Mouse (Mus musculus): ENCODE measurements around the gene Naga. TPM values are rescaled to one million over a fixed set of nuclear protein-coding genes. Genes with fewer than 3 reads are reported as not detected.

Naga gene
- polyA plus RNA-seq, 1 experiment from 2014 or later, result 38.7 TPM

GRCm38 (mm10) chr15:82322195-82322594, 16.5 kb downstream of the Naga start:
- H3K9me3 ChIP-seq (ENCODE audit: control insufficient read depth, low read length), result no peaks in the 10 kb centered on the region
- H3K4me2 ChIP-seq (replicated peaks), result no peak overlapping the region
- no peak overlapping the region for H3K27ac ChIP-seq
- H3K9ac ChIP-seq, result no peak overlapping the region
- no peak for ATAC-seq (ENCODE audit: low FRiP score)
- H3K36me3 ChIP-seq (replicated peaks; ENCODE audit: control insufficient read depth, insufficient read depth), result no peaks in the 10 kb centered on the region
- no peak overlapping the region for H3K4me3 ChIP-seq (replicated peaks; ENCODE audit: low read length)
- DNase-seq (ENCODE audit: low spot score), result no peak
- WGBS, result 74% methylated on average over 8 of the region's 8 CpGs
- no peaks in the 10 kb centered on the region for H3K27me3 ChIP-seq (ENCODE audit: control insufficient read depth, insufficient read depth, low read length)
- no peaks in the 10 kb centered on the region for H3K4me1 ChIP-seq (replicated peaks; ENCODE audit: control insufficient read depth, insufficient read depth, low read length)

DNA sequence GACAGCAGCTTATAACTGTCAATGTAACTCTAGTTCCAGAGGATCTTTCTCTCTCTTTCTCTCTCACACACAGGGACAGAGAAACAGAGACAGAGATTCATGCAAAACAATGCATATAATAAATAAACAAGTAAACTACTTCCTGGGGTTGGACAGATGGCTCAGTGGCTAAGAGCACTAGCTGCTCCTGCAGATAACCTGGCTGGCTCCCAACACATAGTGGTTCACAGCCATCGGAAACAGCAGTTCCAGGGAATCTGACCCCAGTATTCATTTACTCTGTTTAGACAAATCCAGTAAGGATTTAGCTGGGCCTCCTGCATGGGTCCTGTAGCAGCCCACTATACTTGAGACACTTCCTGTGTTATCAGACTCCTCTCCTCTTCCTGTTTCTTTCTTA, 19.1 kb downstream of the Naga start:
- no peak for ATAC-seq (ENCODE audit: low FRiP score)
- Histone ChIP-seq H3K4me3 (replicated peaks; ENCODE audit: low read length) (no peak overlapping the region), H3K27me3 (ENCODE audit: control insufficient read depth, insufficient read depth, low read length) (no peaks in the 10 kb centered on the region), H3K9ac (no peak overlapping the region), H3K27ac (no peak overlapping the region), H3K4me1 (replicated peaks; ENCODE audit: control insufficient read depth, insufficient read depth, low read length) (no peaks in the 10 kb centered on the region), H3K36me3 (replicated peaks; ENCODE audit: control insufficient read depth, insufficient read depth) (no peaks in the 10 kb centered on the region), H3K4me2 (replicated peaks) (no peak overlapping the region), H3K9me3 (ENCODE audit: control insufficient read depth, low read length) (no peaks in the 10 kb centered on the region)
- 80% methylated on average over 1 of the region's 1 CpGs for WGBS
- no peak for DNase-seq (ENCODE audit: low spot score)

- no peak for ATAC-seq (ENCODE audit: low FRiP score)
- Histone ChIP-seq H3K9me3 (ENCODE audit: control insufficient read depth, low read length) (no peaks in the 10 kb centered on the region), H3K4me1 (replicated peaks; ENCODE audit: control insufficient read depth, insufficient read depth, low read length) (no peaks in the 10 kb centered on the region), H3K4me2 (replicated peaks) (no peak overlapping the region), H3K27me3 (ENCODE audit: control insufficient read depth, insufficient read depth, low read length) (no peaks in the 10 kb centered on the region), H3K4me3 (replicated peaks; ENCODE audit: low read length) (no peak overlapping the region), H3K27ac (no peak overlapping the region), H3K9ac (no peak overlapping the region), H3K36me3 (replicated peaks; ENCODE audit: control insufficient read depth, insufficient read depth) (no peaks in the 10 kb centered on the region)
- no peak for DNase-seq (ENCODE audit: low spot score)
- 86% methylated on average over 6 of the region's 6 CpGs for WGBS
These were observed 20.9 kb downstream of the Naga start for GRCm38 (mm10) chr15:82317839-82318238.

DNA sequence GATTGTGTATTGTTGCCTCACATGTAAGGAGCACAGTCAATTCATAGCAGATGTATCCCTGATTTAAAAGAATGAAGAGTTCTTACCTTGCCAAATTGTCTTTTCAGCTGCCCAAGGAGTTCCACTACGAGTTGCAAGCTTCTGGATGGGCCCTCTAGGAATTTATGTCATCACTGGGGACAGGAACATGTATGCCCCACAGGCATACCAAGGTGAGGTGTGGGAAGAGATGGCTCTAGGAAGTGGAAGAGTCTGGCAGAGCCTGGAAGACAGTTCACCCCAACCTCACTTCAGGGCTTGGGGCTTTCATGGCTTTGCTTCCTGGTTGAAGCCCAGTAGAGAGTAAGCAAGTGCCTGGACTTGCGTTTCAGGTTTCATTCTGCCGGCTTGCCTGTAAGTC, 30.3 kb downstream of the Naga start:
- Histone ChIP-seq H3K9ac (no peak overlapping the region), H3K27ac (no peak overlapping the region), H3K4me3 (replicated peaks; ENCODE audit: low read length) (no peak overlapping the region), H3K4me2 (replicated peaks) (no peak overlapping the region), H3K9me3 (ENCODE audit: control insufficient read depth, low read length) (no peaks in the 10 kb centered on the region), H3K27me3 (ENCODE audit: control insufficient read depth, insufficient read depth, low read length) (no peaks in the 10 kb centered on the region), H3K36me3 (replicated peaks; ENCODE audit: control insufficient read depth, insufficient read depth) (no peaks in the 10 kb centered on the region), H3K4me1 (replicated peaks; ENCODE audit: control insufficient read depth, insufficient read depth, low read length) (no peaks in the 10 kb centered on the region)
- ATAC-seq (ENCODE audit: low FRiP score), result no peak
- 85% methylated on average over 3 of the region's 3 CpGs for WGBS
- DNase-seq (ENCODE audit: low spot score), result no peak

GRCm38 (mm10) chr15:82307107-82307506, 31.6 kb downstream of the Naga start:
- WGBS, result 75% methylated on average over 3 of the region's 3 CpGs
- no peak overlapping the region for H3K4me3 ChIP-seq (replicated peaks; ENCODE audit: low read length)
- H3K27me3 ChIP-seq (ENCODE audit: control insufficient read depth, insufficient read depth, low read length), result no peaks in the 10 kb centered on the region
- no peak for DNase-seq (ENCODE audit: low spot score)
- no peaks in the 10 kb centered on the region for H3K4me1 ChIP-seq (replicated peaks; ENCODE audit: control insufficient read depth, insufficient read depth, low read length)
- no peak for ATAC-seq (ENCODE audit: low FRiP score)
- H3K36me3 ChIP-seq (replicated peaks; ENCODE audit: control insufficient read depth, insufficient read depth), result no peaks in the 10 kb centered on the region
- no peak overlapping the region for H3K9ac ChIP-seq
- no peaks in the 10 kb centered on the region for H3K9me3 ChIP-seq (ENCODE audit: control insufficient read depth, low read length)
- H3K4me2 ChIP-seq (replicated peaks), result no peak overlapping the region
- no peak overlapping the region for H3K27ac ChIP-seq

DNA sequence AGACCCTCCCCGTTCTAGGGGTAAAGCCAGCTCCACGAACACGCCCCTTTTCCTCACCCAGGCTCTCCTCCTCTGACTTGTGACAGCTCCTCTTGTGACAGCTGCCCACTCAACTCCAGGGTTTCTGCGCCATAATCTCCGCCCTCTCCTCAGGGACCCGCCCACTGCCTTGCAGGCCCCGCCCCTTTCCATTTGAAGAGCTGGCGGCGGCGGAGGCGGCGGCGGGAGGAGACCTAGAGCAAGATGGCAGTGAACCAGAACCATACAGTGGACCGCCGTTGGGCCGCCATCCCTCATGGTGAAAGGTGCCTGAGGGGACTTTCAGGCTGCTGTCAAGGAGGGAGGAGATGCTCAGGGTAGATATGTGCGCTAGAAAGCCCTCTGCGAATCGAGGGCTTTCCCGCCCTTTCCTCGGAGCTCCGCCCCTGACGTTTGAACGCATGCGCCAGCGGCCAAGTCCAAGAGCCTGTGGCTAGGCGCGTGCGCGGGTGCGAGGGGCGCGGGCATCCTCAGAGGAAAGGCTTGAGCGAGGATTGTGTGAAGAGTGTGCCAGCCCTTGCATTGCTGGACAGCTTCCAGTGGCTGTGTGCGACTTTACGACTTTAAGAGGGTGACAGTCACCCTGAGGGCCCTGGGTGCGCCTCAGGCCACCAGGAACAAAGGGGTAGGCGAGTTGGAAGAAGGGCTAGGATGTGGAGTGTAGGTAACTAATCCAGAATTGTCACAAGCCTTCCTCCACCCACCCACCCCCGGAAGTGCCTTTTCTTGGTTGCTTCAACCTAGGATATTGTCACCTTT, 39.8 kb downstream of the Naga start, which contains the start of gene Wbp2nl:
TSS of gene Wbp2nl (plus strand) at position 191 of the 798 bp plus-strand sequence.
- Histone ChIP-seq H3K36me3 (replicated peaks; ENCODE audit: control insufficient read depth, insufficient read depth) (no peaks in the 10 kb centered on the region), H3K4me1 (replicated peaks; ENCODE audit: control insufficient read depth, insufficient read depth, low read length) (0 out of 2 replicates have a peak, but pooled peaks cover 3% of the 10 kb centered on the region), H3K27me3 (ENCODE audit: control insufficient read depth, insufficient read depth, low read length) (no peaks in the 10 kb centered on the region), H3K9ac (no peak within 1 kb of the TSS), H3K27ac (no peak within 1 kb of the TSS), H3K4me2 (replicated peaks) (no peak within 1 kb of the TSS), H3K4me3 (replicated peaks; ENCODE audit: low read length) (no peak within 1 kb of the TSS), H3K9me3 (ENCODE audit: control insufficient read depth, low read length) (no peaks in the 10 kb centered on the region)
- DNase-seq (ENCODE audit: low spot score) (no peak), ATAC-seq (ENCODE audit: low FRiP score) (0 out of 2 replicates have a peak, but pooled peaks have one; percentile 46)
- WGBS, result 63% methylated on average over 39 of the region's 39 CpGs

DNA sequence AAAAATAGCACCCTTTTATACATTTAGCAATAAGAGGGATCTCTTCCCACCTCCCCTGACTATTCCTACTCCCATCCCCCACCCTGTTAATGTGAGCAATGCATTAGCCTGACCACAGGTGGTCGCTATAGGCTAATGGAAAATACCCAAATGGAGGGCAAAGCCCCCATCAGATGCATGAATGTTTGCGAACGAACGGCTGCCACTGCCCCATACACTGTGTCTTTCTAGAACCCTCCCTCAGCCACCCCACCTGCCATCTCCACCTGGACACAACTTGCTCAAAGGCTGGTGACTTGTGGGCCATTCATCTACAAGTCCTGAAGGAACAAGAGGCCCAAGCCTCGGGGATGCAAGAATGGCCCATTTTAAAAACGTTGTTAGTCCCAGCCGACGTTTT, 44.7 kb downstream of the Naga start:
- peak; percentile 61 for DNase-seq (ENCODE audit: low spot score)

GRCm38 (mm10) chr15:82293271-82293711, 45.4 kb downstream of the Naga start:
- no peak overlapping the region for H3K9ac ChIP-seq
- ATAC-seq (ENCODE audit: low FRiP score) (peak; percentile 80), DNase-seq (ENCODE audit: low spot score) (peak; percentile 61)
- peak overlapping the region; percentile 52; the same call in 1 of the 2 replicates for H3K27ac ChIP-seq
- H3K27me3 ChIP-seq (ENCODE audit: control insufficient read depth, insufficient read depth, low read length), result no peaks in the 10 kb centered on the region
- no peak overlapping the region for H3K4me3 ChIP-seq (replicated peaks; ENCODE audit: low read length)
- peaks cover 14% of the 10 kb centered on the region; the same call in 1 of the 2 replicates for H3K4me1 ChIP-seq (replicated peaks; ENCODE audit: control insufficient read depth, insufficient read depth, low read length)
- H3K9me3 ChIP-seq (ENCODE audit: control insufficient read depth, low read length), result no peaks in the 10 kb centered on the region
- 3% methylated on average over 7 of the region's 7 CpGs for WGBS
- peaks cover 47% of the 10 kb centered on the region for H3K36me3 ChIP-seq (replicated peaks; ENCODE audit: control insufficient read depth, insufficient read depth)
- peak overlapping the region; percentile 30 for H3K4me2 ChIP-seq (replicated peaks)

More for the DNA sequence above, 44.7 kb downstream of the Naga start:
- Histone ChIP-seq H3K4me2 (replicated peaks) (no peak overlapping the region), H3K9ac (no peak overlapping the region), H3K36me3 (replicated peaks; ENCODE audit: control insufficient read depth, insufficient read depth) (peaks cover 39% of the 10 kb centered on the region), H3K27ac (0 out of 2 replicates have a peak overlapping the region, but pooled peaks have one; percentile 52), H3K27me3 (ENCODE audit: control insufficient read depth, insufficient read depth, low read length) (no peaks in the 10 kb centered on the region), H3K4me3 (replicated peaks; ENCODE audit: low read length) (no peak overlapping the region), H3K4me1 (replicated peaks; ENCODE audit: control insufficient read depth, insufficient read depth, low read length) (peaks cover 14% of the 10 kb centered on the region; the same call in 1 of the 2 replicates), H3K9me3 (ENCODE audit: control insufficient read depth, low read length) (no peaks in the 10 kb centered on the region)
- 39% methylated on average over 8 of the region's 8 CpGs for WGBS
- peak; percentile 26; the same call in 1 of the 2 replicates for ATAC-seq (ENCODE audit: low FRiP score)

GRCm38 (mm10) chr15:82292851-82293250, 45.9 kb downstream of the Naga start:
- H3K9me3 ChIP-seq (ENCODE audit: control insufficient read depth, low read length), result no peaks in the 10 kb centered on the region
- peak overlapping the region; percentile 30 for H3K4me2 ChIP-seq (replicated peaks)
- H3K4me1 ChIP-seq (replicated peaks; ENCODE audit: control insufficient read depth, insufficient read depth, low read length), result peaks cover 14% of the 10 kb centered on the region; the same call in 1 of the 2 replicates
- H3K36me3 ChIP-seq (replicated peaks; ENCODE audit: control insufficient read depth, insufficient read depth), result peaks cover 51% of the 10 kb centered on the region
- H3K27ac ChIP-seq, result peak overlapping the region; percentile 52; the same call in 1 of the 2 replicates
- no peak overlapping the region for H3K9ac ChIP-seq
- ATAC-seq (ENCODE audit: low FRiP score) (peak; percentile 57), DNase-seq (ENCODE audit: low spot score) (no peak)
- WGBS, result 9% methylated on average over 5 of the region's 5 CpGs
- H3K4me3 ChIP-seq (replicated peaks; ENCODE audit: low read length), result no peak overlapping the region
- no peaks in the 10 kb centered on the region for H3K27me3 ChIP-seq (ENCODE audit: control insufficient read depth, insufficient read depth, low read length)

All from hindbrain, embryonic 14.5 days (tissue).